Mouse (Mus musculus) adipocyte (in vitro differentiated cells): ENCODE data around the gene 2010109A12Rik.

Experiments
- DNase-seq: peaks from one replicate; pipeline ENCODE4 v3.0.0-alpha.2; 2016; ENCODE audit warnings: low spot score

2010109A12Rik gene

DNA sequence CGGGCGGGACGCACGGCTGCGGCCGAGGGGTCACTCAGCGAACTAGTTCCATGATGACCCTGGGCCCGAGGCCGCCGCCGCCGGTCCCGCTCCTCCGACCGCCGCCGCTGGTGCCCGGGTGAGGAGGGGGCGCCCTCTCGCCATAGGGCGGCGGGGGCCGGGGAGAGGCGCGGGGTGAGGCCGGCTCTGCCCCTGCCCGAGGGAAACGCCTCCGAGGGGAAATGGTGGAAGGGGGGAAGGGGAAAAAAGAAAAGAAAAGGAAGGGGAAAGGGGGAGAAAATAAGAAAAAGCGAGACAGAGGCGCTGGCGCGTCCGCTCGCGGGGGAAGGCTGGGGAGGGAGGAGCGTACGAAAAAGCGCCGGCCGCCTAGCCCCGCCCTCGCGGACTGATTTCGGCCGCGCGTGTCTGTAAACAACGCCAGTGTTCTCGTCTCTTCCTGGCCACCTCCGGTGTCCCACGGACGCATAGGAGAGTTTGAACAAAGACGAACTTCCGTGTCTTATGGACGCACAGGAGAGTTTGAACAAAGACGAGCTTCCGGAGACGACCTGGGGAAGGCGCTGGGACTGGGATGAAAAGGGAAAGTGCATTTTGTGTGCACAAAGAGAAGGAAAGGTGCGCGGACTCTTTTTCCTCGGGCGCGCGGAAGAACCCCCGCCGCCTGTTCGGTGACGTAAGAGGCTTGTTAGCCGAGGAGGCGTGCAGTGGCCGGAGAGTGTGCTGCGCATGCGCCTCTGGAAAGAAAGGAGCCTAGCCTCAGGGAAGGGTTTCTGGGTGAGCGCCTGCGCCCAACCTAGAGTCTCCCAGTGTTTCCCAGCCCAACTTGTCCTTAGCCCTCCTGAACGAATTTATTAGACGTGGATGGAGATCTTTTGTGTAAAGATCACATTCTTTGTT lies at the start of gene 2010109A12Rik, which contains the start of gene Ccni:
Gene 2010109A12Rik (plus strand): TSS at position 410 of the 897 bp plus-strand sequence.
Gene Ccni (minus strand): TSS at position 387 of the 897 bp plus-strand sequence.
- peak; percentile 97 for DNase-seq

DNA sequence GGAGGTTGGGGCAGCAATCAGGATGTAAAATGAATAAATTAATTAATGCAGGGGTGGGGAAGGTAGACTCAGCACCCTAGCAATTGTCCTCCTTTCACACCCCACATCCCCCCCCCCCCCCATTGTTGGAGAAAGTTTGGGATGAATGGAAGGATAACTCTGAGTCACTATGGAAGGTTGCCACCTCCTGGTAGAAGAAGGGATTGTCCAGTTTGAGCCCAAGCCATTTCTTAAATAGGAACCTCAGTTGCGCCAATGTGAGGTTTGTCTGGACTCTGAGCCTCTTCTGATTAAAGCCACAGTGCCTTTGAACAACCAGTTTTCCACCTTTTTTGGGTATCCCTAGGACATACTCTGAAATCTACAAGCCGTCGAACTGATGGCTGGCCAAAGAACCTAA lies 42.8 kb upstream of the 2010109A12Rik start:
- DNase-seq = peak; percentile 86

DNA sequence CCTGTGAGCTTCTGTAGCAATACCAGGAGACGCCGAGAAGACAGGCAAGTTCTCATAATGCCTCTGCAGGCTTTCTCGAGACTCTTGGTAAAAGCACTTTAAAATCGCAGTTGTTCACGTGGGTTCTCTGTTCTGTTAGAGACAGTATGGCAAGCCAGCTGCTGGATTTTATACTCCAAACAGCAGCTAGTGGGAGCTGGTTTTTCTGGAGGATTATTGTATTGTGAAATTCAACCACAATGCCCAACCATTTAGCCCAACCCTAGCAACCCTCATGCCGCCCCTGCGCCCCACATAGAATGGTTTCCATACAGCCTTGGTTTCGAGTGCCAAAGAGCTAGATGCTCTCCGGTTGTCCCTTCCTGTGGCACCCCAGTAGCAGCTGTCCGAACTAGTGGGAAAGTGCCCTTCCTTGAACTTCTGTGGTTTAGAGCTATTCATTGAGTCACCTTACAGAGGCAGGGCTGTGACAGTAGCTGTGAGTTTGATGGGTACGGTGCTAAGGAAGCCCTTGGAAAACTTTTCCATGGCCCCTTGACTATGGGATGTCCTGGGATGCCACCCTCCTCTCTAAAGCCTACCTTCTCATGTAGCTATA lies 38.3 kb upstream of the 2010109A12Rik start:
- DNase-seq = no peak

GRCm38 (mm10) chr5:93168654-93169053 lies 37.7 kb upstream of the 2010109A12Rik start:
- no peak for DNase-seq

GRCm38 (mm10) chr5:93171420-93171819 lies 34.9 kb upstream of the 2010109A12Rik start:
- DNase-seq = no peak

- DNase-seq = no peak
Measured at GRCm38 (mm10) chr5:93172536-93172935, 33.8 kb upstream of the 2010109A12Rik start.

GRCm38 (mm10) chr5:93174675-93175074 lies 31.6 kb upstream of the 2010109A12Rik start:
- no peak for DNase-seq

DNA sequence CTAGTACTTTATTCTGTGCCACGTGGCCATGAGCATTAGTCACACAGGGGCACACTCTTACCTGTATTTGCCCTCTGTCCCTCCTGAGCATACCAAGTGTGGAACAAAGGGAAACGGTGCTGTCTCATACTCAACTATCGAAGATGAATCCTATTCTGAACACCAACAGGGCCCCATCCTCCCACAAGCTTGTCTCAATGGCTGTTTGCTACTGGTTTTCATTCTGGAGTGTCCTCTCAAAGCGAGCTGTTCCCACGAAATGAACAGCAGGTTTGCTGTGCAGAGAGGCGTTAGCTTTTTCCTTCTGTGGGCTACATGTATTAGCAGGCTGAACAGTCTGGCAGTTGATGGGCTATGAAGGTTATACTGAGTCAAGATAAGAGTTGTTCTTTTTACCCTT lies 27.7 kb upstream of the 2010109A12Rik start:
- DNase-seq = no peak

DNA sequence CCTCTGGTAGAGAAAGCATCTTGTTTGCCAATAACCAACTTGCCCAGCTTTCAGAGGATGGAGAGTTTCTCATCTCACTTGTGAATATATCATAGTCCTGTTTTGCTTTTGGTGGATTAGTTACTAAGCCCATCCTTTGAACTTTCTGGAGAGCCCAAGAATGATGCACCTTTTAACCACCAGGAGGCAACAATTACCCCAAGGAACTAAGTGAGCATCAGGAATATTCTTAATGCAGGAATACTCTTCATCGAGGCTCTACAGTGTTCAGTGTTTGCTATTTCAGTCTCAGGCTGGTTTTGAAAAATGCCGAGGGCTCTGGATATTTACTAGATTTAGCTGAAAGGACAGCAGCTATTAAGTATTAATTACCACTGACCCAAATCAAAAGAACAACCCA lies 26.1 kb upstream of the 2010109A12Rik start:
- peak; percentile 29 for DNase-seq

DNA sequence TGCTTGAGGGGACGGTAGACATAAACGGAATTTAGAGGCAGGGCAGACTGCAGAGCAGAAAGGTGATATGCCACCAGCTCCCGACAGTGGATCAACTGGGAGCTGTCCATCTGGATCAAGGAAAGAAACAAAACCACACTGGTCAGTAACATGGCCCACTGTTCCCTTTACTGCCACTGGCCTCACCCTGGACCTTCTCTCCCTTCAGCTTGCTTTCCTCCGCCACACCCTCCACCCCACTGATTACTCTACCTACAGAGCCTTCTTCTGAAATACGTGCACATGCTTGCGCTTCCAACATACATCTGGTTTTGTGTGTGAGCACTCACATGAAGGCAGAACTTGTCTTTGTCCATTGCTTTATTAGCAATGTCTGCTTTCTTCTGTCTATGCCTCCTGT lies 23.0 kb upstream of the 2010109A12Rik start:
- DNase-seq = no peak

DNA sequence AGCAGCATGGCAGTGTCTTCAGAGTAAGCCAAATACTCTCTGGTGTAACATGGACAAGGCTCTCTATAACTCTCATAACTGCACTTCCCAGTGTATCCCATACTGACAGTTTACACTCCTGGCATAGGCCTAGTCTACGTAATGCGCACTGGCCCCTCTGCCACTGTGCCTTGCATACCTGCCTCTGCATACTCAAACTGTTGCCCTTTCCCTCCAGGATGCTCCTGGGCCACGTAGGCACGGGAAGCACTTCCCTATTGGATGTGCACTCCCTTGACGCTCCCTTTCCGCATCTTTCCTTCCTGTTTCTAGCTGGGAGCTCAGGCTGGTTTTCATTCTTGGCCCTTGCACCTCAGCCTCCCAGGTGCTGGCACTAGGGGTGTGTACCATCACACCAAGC lies 21.8 kb upstream of the 2010109A12Rik start:
- DNase-seq = no peak

DNA sequence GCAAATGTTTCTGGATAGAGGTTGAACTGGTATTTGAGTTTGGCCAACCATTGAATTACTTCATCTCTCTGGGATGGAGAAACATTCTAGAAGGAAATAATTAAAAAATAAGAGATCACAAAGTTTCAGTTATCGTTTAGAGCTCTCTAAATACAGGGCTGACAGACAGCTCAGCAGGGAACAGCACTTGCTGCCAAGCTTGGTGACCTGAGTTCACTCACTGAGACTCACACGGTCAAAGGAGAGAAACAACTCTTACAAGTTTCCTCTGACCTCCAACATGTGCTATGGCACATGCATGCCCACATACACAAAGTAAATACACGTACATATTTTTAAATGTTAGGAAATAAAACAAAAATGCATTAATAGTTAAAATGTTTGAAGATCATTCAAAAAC lies 16.7 kb upstream of the 2010109A12Rik start:
- DNase-seq = peak; percentile 59

DNA sequence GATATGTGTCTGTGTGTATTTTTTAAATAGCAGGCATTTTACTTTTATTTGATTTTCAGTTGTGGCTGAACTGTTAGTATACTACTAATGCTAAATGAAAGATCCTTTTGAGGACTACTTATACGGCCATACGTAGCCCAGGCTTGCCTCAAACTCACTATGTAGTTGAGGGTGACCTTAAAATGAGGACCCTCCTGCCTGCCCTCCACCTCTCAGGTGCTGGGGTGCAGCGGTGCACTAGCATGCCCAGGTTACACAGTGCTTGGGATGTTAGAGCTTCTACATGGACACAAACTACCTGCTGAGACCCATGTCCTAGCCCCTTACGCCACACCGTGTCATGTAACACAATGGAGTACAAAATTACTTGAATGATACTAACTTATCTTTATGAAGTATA lies 15.9 kb upstream of the 2010109A12Rik start:
- no peak for DNase-seq

DNA sequence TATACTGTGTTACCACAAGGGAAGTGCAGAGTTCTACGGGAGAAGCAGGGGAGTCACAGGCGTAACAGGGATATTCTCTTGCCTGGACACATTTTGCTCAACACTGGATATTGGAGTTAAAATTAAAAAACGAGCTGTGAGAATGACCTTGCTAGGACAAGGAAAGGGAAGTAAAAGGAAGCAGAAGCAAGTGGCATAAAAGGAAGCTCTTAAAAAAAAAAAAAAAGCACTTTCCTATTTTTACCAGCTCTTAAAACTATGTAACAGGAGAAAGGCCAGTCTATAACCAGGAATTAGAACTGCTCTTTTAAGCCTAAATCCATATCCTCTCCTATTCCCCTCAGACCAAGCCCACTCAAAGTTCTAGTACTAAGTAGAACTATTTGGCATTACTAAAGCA lies 8.1 kb upstream of the 2010109A12Rik start:
- no peak for DNase-seq

DNA sequence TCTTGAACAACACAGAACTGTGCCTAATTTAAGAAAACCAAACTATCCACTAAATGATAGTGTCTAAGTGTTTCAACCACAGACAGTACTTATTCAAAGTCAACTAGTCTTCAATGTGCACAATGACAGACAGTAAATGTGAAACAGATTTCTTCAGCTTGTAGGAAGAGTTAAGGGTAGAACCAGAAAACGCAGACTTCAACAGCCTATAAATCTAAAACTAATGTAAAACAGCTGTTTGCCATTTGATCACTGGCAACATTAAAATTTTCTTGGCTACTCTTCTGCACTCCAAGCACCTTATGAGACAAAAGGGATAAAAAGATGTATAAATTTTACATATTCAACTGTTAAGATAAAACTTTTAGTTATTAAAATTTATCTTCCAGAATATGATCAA lies 5.1 kb upstream of the 2010109A12Rik start:
- no peak for DNase-seq

DNA sequence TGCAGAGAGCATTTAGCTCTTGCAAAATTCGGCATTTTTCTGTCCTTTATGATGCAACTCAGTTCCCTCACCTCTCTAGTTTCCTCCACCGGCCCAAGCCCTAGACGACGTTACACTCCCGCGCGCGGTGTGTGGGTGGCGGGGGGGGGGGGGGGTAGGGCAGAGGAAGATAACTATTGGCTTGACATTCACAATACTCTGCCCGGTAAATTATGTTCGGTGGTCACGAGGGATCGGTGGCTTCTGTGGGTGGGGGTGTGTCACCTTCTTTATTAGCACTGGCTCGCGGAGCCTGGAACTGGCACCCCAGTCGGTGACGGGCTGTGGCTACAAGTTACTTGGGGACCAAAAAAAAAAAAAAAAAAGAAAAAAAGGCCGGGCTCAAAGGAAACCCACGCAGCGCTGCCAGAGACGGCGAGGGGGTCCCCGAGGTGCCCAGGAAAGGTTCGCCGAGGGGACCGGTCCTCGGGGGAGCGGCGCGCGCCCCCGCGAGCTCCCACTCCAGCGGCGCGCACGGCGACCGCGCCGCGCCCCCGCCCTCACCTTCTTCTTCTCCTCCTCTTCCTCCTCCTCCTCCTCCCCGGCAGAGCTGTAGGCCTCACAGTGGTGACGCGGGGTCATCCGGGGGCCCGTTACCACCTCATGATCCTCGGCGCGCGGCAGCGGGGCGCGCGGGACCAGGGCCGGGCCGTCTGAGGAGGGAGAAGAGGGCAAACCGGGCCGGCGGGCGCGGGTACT lies 778 bp upstream of the 2010109A12Rik start:
- DNase-seq = peak; percentile 50

GRCm38 (mm10) chr5:93207006-93207348 lies 659 bp downstream of the 2010109A12Rik start:
- no peak for DNase-seq

DNA sequence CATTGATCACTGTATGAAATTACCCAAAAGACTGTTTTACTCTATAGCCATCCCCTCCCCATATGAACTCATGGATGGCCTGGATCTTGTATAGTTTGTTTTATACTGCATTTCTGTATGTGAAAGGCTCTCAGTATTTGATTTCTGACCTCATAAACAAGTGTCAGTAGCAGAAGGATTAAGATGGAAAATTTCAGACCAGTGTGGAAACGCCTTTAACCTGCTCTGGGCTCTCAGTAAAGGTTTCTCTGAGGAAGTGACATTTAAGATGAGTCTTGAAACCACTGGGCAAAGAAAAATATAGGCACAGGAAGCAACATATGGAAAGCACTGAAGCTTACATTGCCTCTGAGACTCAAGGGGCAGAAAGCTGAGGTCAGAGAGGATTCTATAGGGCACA lies 1.2 kb downstream of the 2010109A12Rik start:
- DNase-seq = no peak

DNA sequence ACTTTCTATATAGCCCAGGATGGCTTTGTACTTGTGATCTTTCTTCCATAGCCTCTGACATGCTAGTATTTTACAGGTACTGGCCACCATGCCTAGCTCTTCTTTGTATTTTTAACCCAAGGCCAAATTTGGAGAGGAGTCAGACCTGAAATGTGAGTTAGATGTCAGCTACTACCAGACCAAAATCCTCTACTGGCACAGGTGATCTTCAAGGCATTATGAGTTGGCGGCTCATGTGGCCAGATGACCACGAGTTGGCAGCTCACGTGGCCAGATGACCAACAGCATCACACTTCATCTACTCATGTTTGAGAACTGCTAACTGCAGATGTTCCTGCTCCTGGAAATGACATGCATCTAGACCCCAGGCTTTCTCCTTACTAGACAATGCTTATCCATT lies 12.1 kb downstream of the 2010109A12Rik start:
- no peak for DNase-seq

DNA sequence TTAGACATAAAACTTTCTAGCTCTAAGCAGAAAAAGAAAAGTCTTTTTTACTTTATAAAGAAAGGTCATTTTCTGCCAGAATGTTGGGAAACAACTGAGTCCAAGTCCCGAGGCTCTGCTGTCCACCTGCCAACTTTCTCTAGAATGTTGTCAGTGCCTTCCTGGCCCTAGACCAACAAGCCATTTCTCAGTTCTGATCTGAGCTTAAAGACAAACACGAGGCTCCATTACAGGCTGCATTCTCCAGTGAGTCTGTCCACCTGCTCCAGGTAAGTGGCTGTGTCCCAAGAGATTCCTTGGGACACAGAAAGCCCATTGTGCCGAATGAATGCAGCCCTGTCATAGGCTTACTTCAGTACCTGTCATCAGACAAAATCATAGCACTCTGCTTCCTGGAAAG lies 15.3 kb downstream of the 2010109A12Rik start:
- peak; percentile 98 for DNase-seq

GRCm38 (mm10) chr5:93224549-93224948 lies 18.2 kb downstream of the 2010109A12Rik start:
- no peak for DNase-seq

DNA sequence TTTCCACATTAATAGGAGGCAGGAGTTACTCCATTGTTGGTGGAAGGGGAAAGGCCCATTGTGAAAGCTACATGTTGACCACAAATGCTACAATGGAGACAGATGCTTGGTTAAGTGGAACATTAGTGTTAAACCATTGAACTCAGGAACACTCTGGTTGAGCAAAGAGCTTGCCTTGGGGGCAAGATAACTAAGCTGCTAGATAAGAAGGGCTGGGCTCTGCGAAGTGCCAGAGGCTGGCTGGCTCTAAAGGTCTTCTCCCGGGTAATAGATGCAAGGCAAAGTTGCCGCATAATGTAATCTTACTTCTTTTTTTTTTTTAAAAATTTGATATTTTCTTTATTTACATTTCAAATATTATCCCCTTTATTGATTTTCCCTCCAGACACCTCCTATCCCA lies 20.8 kb downstream of the 2010109A12Rik start:
- no peak for DNase-seq

GRCm38 (mm10) chr5:93229527-93229926 lies 23.2 kb downstream of the 2010109A12Rik start:
- no peak for DNase-seq
